Mouse (Mus musculus) forebrain, embryonic 15.5 days (tissue): ENCODE data around the gene Gm11541. TPM values are rescaled to one million over a fixed set of nuclear protein-coding genes. Genes with fewer than 3 reads are reported as not detected.
"Not testable (repeated sequence)": the region's sequence is repeated elsewhere in the genome, so short reads cannot be mapped to it uniquely, and the experiment has no call there.

Experiments used
- ATAC-seq: fragments of 200-750 bp; cut with Nextera tagmentation; replicated peaks from 2 replicates; pipeline ENCODE4 v1.8.0; 2017; ENCODE audit warnings: mild to moderate bottlenecking, moderate TSS enrichment, moderate library complexity
- H3K27ac ChIP-seq: fragments of 300-500 bp; sonication (generic); replicated peaks from 2 replicates; pipeline ENCODE4 v1.5.1; 2015; ENCODE audit warnings: mild to moderate bottlenecking, inconsistent platforms
- H3K27me3 ChIP-seq: fragments of 300-500 bp; sonication (generic); 2 replicates; pipeline ENCODE4 v1.6.1; 2015; ENCODE audit warnings: inconsistent platforms
- H3K36me3 ChIP-seq: fragments of 300-500 bp; sonication (generic); 2 replicates; pipeline ENCODE4 v1.6.1; 2015; ENCODE audit warnings: mild to moderate bottlenecking, inconsistent platforms
- H3K4me1 ChIP-seq: fragments of 300-500 bp; sonication (generic); 2 replicates; pipeline ENCODE4 v1.6.1; 2015; ENCODE audit warnings: inconsistent platforms
- H3K4me2 ChIP-seq: fragments of 300-500 bp; sonication (generic); replicated peaks from 2 replicates; pipeline ENCODE4 v1.6.1; 2015; ENCODE audit warnings: mild to moderate bottlenecking, inconsistent platforms
- H3K4me3 ChIP-seq: fragments of 300-500 bp; sonication (generic); 2 replicates; pipeline ENCODE4 v1.5.1; 2015; ENCODE audit warnings: mild to moderate bottlenecking, inconsistent platforms
- H3K9ac ChIP-seq: fragments of 300-500 bp; sonication (generic); replicated peaks from 2 replicates; pipeline ENCODE4 v1.6.1; 2015; ENCODE audit warnings: mild to moderate bottlenecking, inconsistent platforms
- H3K9me3 ChIP-seq: fragments of 300-500 bp; sonication (generic); 2 replicates; pipeline ENCODE4 v1.6.1; 2016; ENCODE audit warnings: inconsistent platforms
- WGBS: fragments of 180-500 bp; shearing (Covaris S2); methylation state at CpG from one replicate; pipeline ENCODE4 v1.1.7; 2015; ENCODE audit warnings: mixed read lengths; 5-methylcytosine and 5-hydroxymethylcytosine counted together
- polyA plus RNA-seq: library from polyadenylated mRNA; unstranded; fragments of >200 nt; fragmentation: Nextera tagmentation; extraction: Ambion mirVana; gene quantifications from 2 replicates; pipeline ENCODE4 v1.2.1, GENCODE M21; 2015

Gm11541 gene
- polyA plus RNA-seq, 1 experiment from 2014 or later, result not detected

DNA sequence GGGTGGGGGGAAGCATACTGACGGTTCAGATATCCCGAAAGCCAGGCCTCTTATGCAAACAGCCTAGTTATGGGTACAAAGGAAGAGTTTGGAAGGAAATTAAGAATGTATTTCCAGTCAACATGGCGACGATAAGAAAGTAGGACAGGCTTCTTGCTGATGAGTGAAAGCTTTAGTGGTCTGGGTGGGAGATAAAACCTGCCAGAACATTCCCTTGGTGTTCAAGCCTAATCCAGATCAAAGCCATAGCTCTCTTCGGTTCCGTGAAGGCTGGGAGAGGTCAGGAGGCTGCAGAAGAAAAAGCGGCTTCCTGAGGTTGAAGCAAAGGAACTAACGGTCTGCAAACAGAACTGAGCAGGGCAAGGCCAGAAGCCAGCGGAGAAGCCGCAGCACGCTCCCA is 12.9 kb upstream of the Gm11541 start:
- Histone ChIP-seq H3K9ac (no peak overlapping the region), H3K36me3 (no peaks in the 10 kb centered on the region), H3K4me2 (no peak overlapping the region), H3K27ac (no peak overlapping the region), H3K27me3 (no peaks in the 10 kb centered on the region), H3K4me1 (no peaks in the 10 kb centered on the region), H3K9me3 (no peaks in the 10 kb centered on the region), H3K4me3 (no peak overlapping the region)
- no peak for ATAC-seq
- 50% methylated on average over 11 of the region's 11 CpGs for WGBS

DNA sequence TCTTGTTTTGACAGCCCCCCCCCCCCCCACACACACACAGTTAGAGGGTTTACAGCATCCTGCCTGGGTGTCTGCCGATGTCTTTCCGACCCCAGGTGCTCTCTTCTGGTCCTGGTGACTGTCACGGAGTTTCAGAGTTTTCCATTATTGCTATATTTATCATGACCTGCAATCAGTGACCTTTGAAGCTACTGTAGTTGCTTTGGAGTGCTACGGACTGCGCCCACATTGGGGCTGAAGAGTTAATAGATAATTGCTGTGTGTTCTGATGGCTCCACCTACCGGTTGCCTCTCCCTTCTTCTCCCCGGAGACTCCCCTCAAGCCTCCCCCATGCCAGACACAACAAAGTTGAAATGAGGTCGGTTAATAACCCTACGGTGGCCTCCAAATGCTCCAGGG is 12.5 kb upstream of the Gm11541 start:
- Histone ChIP-seq H3K27me3 (no peaks in the 10 kb centered on the region), H3K27ac (no peak overlapping the region), H3K4me3 (no peak overlapping the region), H3K9me3 (no peaks in the 10 kb centered on the region), H3K4me1 (no peaks in the 10 kb centered on the region), H3K36me3 (no peaks in the 10 kb centered on the region), H3K9ac (no peak overlapping the region), H3K4me2 (no peak overlapping the region)
- ATAC-seq, result no peak
- WGBS, result 20% methylated on average over 9 of the region's 9 CpGs

DNA sequence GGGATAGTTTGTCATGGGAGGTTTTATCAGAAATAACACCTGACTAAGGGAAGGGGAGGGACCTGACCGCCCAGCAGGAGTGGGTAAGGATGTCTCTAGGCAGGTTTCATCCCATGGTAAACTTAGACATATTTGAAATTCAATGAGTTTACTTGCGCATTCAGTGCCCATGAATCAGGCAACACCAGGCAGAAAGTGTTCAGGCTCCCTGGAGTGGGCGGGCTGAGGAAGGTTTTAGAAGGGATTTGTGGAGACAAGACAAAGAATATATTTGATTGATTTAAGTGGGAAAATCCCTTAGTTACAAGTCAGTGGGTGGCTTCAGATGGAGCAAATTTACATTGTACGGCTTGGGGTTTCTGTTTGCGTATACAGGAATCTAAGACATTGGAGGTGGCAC is 11.3 kb upstream of the Gm11541 start:
- no peaks in the 10 kb centered on the region for H3K27me3 ChIP-seq
- 74% methylated on average over 5 of the region's 5 CpGs for WGBS
- H3K27ac ChIP-seq, result no peak overlapping the region
- no peaks in the 10 kb centered on the region for H3K4me1 ChIP-seq
- no peaks in the 10 kb centered on the region for H3K36me3 ChIP-seq
- no peak for ATAC-seq
- no peak overlapping the region for H3K4me3 ChIP-seq
- no peak overlapping the region for H3K4me2 ChIP-seq
- no peaks in the 10 kb centered on the region for H3K9me3 ChIP-seq
- H3K9ac ChIP-seq, result no peak overlapping the region

DNA sequence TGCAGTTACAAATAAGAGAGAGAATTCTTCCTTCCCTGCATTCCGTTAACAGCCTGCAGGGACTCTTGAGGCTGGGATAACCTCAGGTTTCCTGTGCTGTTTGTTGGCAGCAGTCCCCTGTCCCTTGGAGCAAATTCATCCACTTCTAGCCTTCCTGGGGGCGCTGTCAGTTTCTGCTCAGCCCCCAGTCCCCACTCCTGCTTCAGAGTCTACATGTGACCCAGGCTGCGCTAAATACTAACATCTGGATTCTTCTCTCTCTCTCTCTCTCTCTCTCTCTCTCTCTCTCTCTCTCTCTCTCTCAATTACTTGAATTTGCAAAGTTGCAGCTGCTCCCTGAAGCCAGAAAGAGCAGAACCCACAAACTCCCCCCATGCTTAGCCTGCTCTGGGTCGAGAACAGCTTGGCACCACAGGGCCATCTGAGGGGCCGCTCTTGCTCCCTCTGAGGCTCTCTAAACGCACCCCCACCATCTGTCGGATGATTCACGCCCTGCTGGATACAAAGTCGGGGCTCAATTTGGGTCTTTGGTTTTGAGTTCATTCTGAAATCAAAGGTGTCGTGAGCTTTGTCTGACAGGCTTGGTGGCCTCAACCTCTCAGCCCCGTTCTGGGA is 9.1 kb upstream of the Gm11541 start:
- 66% methylated on average over 11 of the region's 11 CpGs for WGBS
- no peak for ATAC-seq
- Histone ChIP-seq H3K36me3 (no peaks in the 10 kb centered on the region), H3K9ac (no peak overlapping the region), H3K4me1 (no peaks in the 10 kb centered on the region), H3K4me3 (no peak overlapping the region), H3K27ac (no peak overlapping the region), H3K9me3 (no peaks in the 10 kb centered on the region), H3K27me3 (no peaks in the 10 kb centered on the region), H3K4me2 (no peak overlapping the region)

- no peaks in the 10 kb centered on the region for H3K27me3 ChIP-seq
- 0 out of 2 replicates have a peak, but pooled peaks cover 7% of the 10 kb centered on the region for H3K4me1 ChIP-seq
- H3K36me3 ChIP-seq, result no peaks in the 10 kb centered on the region
- H3K27ac ChIP-seq, result no peak overlapping the region
- H3K9me3 ChIP-seq, result no peaks in the 10 kb centered on the region
- no peak overlapping the region for H3K9ac ChIP-seq
- ATAC-seq, result no peak
- H3K4me2 ChIP-seq, result no peak overlapping the region
- 32% methylated on average over 7 of the region's 7 CpGs for WGBS
- no peak overlapping the region for H3K4me3 ChIP-seq
Observed at GRCm38 (mm10) chr11:94704020-94704419, 279 bp downstream of the Gm11541 start.

- H3K4me1 ChIP-seq, result 0 out of 2 replicates have a peak, but pooled peaks cover 7% of the 10 kb centered on the region
- no peak overlapping the region for H3K4me3 ChIP-seq
- no peaks in the 10 kb centered on the region for H3K9me3 ChIP-seq
- no peaks in the 10 kb centered on the region for H3K27me3 ChIP-seq
- WGBS, result 70% methylated on average over 3 of the region's 3 CpGs
- H3K27ac ChIP-seq, result no peak overlapping the region
- H3K36me3 ChIP-seq, result no peaks in the 10 kb centered on the region
- no peak overlapping the region for H3K4me2 ChIP-seq
- H3K9ac ChIP-seq, result no peak overlapping the region
- no peak for ATAC-seq
Observed at GRCm38 (mm10) chr11:94702216-94702610, 2.1 kb downstream of the Gm11541 start.

DNA sequence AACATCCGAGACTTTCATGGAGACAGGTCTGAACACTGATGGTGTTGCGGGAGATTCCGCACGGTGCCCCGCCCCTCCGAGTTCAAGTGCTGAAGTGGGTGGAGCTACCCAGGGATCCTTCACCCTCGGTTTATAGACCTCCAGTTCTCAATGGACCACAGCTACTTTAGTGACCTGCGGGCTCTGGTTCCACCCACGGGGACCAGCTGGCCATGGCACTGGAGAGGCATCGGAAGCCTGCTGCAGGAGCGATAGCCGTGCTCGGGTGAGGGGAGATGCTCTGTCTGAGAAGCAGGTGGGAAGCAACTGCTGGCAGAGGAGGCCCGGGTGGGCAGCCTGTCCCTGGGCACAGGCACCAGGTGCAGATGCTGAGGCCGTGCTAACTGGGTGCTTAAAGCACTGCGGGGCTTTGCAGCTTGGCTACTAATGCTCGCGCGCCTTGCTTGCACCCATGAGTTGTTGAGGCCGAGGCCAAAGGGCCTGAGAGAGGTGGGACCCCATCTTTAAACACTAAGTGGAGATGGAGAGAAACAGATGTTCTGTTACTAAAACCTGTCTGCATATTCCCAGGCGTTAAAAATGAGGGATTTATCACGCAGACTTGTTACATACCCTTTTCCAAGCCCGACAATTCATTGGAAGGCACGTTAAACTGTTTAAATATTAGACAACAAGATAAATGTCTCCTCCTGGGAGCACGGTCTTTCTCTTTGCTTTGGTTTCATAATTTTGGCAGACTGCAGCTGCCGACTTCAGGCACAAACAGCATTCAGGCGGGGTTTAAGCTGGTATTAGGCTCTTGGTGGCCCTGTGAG is 2.7 kb downstream of the Gm11541 start:
- Histone ChIP-seq H3K4me1 (0 out of 2 replicates have a peak, but pooled peaks cover 7% of the 10 kb centered on the region), H3K27me3 (no peaks in the 10 kb centered on the region), H3K27ac (no peak overlapping the region), H3K9ac (no peak overlapping the region), H3K4me3 (no peak overlapping the region), H3K36me3 (no peaks in the 10 kb centered on the region), H3K4me2 (no peak overlapping the region), H3K9me3 (no peaks in the 10 kb centered on the region)
- WGBS, result 64% methylated on average over 27 of the region's 27 CpGs
- no peak for ATAC-seq

DNA sequence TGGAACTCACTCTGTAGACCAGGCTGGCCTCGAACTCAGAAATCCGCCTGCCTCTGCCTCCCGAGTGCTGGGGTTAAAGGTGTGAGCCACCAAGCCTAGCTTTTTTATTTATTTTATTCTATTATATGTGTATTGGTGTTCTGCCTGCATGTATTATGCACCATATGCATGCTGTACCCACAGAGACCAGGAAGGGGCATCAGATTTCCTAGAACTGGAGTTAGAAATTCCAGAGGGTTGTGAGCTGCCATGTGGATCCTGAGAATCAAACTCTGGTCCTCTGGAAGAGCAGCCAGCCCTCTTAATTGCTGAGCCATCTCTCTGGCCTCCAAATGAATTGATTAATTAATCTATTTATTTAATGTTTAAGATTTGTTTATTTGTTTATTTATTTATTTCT is 4.9 kb downstream of the Gm11541 start:
- WGBS, result 98% methylated on average over 3 of the region's 3 CpGs
- no peak for ATAC-seq
- H3K9me3 ChIP-seq, result no peaks in the 10 kb centered on the region

DNA sequence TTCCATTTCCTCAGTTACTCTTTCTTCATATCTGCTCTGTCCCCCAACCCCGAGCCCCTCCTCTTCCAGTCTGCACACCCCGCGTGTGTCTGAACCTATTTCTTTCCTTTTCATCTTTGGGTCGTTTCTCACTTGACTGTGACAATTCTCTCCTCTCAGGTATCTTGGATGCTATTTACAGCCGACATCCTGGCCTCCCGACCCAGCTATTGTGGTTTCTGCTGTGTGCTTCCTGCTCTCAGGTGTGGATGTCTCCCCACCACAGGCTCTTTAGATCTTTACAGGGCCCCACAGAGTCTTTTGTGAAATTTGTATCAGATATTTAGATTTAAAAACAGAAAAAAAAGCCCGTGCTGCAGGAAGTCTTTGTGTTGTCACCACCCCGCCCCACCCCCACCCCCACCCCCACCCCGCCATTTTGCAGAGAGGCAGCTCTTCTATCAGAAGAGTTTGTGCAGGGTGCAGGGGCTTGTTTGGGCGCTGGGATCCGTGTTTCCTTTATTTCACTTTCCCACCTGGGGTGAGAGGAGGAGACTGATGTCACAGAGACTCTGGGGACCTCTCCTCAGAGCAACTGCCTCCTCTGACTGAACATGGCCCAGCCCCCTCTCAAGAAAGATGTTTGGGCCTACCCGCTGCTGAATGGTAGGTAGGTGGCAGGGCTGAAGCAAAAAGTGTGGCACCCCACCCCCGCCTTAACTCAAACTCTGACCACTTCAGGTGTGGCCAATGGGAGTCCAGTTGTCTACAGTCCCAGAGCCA is 6.4 kb downstream of the Gm11541 start:
- Histone ChIP-seq H3K9ac (no peak overlapping the region), H3K36me3 (no peaks in the 10 kb centered on the region), H3K4me3 (no peak overlapping the region), H3K27ac (no peak overlapping the region), H3K27me3 (no peaks in the 10 kb centered on the region), H3K9me3 (no peaks in the 10 kb centered on the region), H3K4me2 (no peak overlapping the region), H3K4me1 (no peaks in the 10 kb centered on the region)
- 53% methylated on average over 13 of the region's 13 CpGs for WGBS
- ATAC-seq, result no peak

More for the DNA sequence above, 4.9 kb downstream of the Gm11541 start:
- H3K9ac ChIP-seq, result no peak overlapping the region
- H3K4me2 ChIP-seq, result no peak overlapping the region
- no peak overlapping the region for H3K27ac ChIP-seq
- H3K27me3 ChIP-seq, result no peaks in the 10 kb centered on the region
- no peaks in the 10 kb centered on the region for H3K36me3 ChIP-seq
- H3K4me1 ChIP-seq, result 0 out of 2 replicates have a peak, but pooled peaks cover 5% of the 10 kb centered on the region
- H3K4me3 ChIP-seq, result no peak overlapping the region

- Histone ChIP-seq H3K4me3 (no peak overlapping the region), H3K9me3 (no peaks in the 10 kb centered on the region), H3K9ac (no peak overlapping the region), H3K36me3 (no peaks in the 10 kb centered on the region), H3K4me2 (no peak overlapping the region), H3K27ac (no peak overlapping the region), H3K27me3 (no peaks in the 10 kb centered on the region), H3K4me1 (no peaks in the 10 kb centered on the region)
- 86% methylated on average over 2 of the region's 2 CpGs for WGBS
- no peak for ATAC-seq
Observed at GRCm38 (mm10) chr11:94697140-94697539, 7.2 kb downstream of the Gm11541 start.

- WGBS, result 88% methylated on average over 6 of the region's 6 CpGs
- Histone ChIP-seq H3K4me1 (no peaks in the 10 kb centered on the region), H3K9ac (no peak overlapping the region), H3K9me3 (no peaks in the 10 kb centered on the region), H3K27ac (no peak overlapping the region), H3K4me2 (no peak overlapping the region), H3K36me3 (no peaks in the 10 kb centered on the region), H3K4me3 (no peak overlapping the region), H3K27me3 (no peaks in the 10 kb centered on the region)
- ATAC-seq, result no peak
Observed at GRCm38 (mm10) chr11:94695508-94695907, 8.8 kb downstream of the Gm11541 start.

- H3K27ac ChIP-seq, ATAC-seq, H3K4me2 ChIP-seq, H3K9ac ChIP-seq, H3K36me3 ChIP-seq, H3K4me1 ChIP-seq, H3K4me3 ChIP-seq, H3K9me3 ChIP-seq, H3K27me3 ChIP-seq: not testable (repeated sequence)
Observed at GRCm38 (mm10) chr11:94692502-94692901, 11.8 kb downstream of the Gm11541 start.
